Mouse (Mus musculus) cerebellum, postnatal 4 days (tissue): ENCODE results near the gene Ing3.

ENCODE experiments used
- DNase-seq, 2 experiments: peaks; one replicate each; pipeline ENCODE4 v3.0.0; 2022; ENCODE audit warnings: low spot score in 2 of 2, mixed read lengths in 1 of 2

Gene Ing3

DNA sequence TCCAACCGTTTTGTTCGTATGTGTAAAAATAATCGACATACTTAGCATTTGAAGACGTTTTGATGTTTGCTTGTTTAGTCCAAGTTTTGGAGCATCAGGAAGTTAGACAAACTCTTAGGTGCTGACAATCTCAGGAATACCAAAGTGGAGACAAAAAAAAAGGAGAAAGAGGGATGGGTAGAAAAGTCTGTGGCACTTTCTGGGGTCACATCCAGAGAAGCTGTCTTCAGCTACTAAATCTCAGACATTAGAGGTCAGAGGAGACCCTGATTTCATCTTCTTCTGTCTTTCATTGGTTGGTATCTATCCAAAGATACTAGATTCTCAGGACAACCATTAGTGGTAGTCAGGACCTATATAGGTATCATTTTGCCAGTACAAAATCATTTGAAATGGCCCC, 41.8 kb downstream of the Ing3 start:
- no peak for DNase-seq

DNA sequence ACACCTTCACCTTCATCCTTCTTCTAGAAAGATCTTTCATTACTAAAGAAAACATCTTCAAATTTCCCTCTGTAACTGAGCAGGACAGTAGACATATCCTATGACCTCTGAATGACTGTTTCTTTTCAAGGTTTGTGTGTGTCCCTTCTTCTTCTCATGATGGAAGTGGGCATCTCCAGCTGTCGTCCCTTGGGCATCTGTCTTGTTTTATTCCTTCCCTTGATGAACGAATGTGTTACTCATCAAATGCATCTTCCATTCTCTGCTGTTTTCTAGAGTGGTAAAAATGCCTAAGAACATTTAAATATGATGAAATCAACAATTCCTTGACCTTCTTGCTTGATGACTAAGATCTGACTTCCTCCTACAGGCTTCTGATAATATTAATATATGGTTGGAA, 43.7 kb downstream of the Ing3 start:
- DNase-seq = no peak

DNA sequence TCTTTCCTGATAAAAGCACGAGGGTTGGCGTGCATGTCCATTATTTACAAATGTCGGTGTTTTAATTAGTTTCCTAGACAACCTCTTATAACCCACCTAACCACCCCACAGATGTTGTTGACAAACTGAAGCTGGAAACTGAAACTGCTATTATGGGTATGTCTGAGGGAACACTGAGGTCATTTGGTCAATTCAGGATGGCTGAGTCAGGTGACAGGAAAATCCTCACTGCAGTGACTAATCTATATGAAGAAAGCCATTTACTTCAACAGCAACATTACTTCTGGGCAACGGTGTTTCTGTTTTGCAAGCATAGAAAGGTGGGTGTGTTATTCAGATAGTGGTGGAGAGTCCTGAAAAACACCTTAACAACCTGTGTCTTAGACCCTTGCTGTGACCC, 48.8 kb downstream of the Ing3 start:
- no peak for DNase-seq

DNA sequence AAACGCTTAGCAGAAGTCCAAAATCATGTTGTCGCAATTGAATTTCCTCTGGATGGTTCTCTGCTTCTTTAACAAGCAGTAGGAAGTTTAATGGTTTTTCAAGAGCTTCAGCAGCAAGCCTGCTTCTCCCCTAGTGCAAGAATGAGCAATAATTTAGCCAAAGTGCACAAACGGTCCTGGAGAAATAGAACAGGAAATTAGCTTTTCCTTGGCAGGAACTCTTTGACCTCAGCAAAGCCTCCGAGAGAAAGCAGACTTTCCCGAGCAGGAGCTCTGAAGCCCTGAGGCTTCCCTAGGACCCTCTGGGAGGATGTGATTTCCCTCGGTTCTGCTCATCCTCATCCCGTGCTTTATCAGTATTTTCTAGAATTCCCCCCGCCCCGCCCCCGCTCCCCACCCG, 49.7 kb downstream of the Ing3 start:
- DNase-seq = no peak

DNA sequence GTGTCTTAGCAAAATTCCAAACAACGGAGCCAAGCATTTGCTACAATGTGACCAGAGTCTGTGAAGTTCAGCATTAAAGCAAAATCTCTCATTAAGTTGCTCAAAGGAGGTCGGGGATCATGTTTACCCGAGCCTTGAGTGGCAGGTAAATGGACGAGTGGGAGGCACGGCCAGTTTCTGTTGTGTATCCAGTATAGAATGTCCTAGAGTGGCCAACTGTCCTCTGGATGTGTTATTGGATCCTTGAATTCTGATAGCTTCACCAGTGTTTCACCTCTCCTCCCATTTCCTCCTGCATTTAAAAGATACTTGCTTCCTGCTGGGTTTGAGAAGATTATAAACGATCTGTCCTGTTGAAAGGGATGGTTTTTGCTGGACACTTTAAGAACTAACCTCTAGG, 50.7 kb downstream of the Ing3 start:
- DNase-seq = no peak

DNA sequence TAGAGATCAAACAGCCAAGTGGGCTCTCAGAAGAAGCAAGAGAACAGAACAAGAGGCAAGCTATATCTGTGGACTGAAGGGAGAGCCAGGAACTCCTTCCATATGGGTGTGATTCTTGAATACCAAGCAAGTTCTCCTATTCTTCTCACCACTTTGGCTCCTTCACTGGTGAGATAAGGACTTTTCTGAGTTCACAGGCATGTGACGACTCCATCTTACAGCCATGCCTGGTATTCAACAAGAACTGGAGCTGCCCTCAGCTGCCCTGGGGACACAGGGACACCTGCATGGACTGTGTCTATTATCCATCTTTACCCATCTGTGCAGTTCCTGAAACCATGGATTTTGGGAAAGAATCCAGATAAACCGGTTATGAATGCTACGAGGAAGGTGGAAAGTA, 51.5 kb downstream of the Ing3 start:
- DNase-seq = no peak

DNA sequence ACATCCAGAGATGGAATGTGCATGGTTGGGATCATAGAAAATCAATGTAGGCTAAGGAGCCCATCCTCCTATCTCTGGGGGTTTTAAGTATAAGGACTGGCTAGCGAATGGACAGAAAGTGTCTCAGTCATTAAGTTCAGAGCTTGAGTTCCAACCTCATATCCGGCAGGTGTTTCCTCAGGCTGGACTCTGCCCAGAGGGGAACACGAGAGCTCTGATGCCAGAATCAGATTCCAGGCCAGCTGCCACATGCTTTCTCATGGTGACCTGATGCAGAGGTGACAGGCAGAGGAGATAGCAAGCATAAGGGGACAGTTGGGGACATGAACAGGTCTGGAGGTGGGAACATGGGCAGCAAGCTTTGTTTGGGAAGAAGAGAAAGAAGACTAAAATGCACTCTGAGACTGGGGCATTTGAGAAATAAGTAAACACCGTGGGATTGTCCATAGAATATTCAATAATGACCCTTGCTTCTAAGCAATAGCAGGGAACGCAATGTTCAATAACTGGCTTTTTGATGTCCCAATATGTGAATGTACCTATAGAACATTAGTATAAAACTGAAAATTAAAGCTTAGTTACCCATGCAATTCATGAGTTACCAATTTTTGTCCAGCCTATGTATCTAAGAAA, 52.0 kb downstream of the Ing3 start:
- no peak for DNase-seq

DNA sequence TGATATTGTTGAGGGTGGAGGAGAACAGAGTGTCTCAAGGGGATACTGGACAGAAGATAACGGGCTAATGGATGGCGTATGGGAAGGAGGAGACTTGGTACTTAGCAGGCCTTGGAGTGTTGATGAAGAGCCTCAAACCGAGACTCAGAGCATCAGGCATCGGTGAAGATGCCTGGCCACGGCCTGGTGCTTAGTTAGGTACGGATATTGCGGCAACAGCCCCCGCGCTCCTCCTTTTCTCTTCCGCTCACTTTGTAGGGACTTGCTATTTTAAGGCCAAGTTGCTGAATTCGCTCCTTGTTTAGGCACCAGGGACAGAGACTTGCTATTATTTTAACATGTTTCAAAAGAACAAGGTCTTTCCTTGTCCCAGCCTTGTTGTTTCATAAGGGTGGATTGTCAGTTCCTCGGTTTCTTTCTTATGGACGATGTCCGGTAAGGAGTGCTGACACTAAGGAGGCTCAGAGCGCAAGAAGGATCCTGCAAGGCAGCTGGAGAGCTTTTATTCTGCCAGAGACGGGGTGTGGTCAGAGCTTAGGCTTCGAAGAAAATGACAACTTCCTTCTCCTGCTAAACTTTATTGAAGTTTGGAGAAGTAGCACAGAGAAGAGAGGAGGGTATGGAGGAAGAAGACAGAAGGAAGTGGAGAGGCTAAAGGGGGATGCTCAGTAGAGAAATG, 53.3 kb downstream of the Ing3 start:
- DNase-seq = no peak

DNA sequence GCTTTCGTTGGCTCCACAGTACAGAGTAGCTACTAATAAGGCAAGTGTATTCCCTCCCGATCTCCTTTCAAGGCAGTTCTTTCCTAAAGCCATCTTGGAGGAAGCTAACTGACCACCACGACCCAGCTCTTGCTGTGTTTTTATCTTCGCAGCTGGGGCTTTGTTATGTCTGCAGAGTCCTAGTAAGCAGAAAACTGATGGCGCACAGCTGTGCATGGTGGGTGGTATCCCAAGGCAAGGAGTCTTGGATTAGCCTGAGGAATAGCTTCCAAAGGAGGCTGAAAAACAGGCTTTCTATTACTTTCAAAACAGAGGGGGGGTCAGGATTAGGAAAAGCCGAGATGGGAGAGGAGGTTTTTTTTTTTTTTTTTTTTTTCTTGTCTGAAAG, 53.8 kb downstream of the Ing3 start:
- no peak for DNase-seq

DNA sequence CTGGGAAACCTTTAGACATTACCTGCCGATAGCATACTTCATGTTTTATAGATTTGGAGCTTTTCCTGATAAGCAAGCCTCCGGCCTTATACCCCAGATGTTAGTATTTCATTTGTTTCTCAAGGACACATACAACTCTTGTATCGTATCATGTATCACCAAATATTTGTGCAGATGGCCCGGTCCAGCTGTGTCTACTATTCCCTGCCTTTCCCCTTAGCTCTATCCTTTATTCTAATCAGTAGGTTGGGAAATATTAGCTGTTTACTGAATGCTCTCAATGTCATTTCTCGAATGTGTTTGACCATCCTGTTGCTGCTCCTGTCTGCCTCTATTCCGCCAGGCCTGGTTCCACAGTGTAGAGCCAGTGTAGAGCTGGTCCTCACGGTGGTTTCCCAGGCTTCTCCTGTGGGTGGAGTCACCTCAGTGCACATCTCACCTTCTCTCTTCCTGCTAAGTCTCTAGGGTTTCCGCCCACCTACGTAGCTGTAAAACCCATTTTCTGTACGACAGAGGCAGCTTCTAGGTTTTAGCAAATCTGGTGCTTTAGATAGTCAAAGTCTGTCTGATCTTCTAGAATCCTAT, 54.7 kb downstream of the Ing3 start:
- no peak for DNase-seq

DNA sequence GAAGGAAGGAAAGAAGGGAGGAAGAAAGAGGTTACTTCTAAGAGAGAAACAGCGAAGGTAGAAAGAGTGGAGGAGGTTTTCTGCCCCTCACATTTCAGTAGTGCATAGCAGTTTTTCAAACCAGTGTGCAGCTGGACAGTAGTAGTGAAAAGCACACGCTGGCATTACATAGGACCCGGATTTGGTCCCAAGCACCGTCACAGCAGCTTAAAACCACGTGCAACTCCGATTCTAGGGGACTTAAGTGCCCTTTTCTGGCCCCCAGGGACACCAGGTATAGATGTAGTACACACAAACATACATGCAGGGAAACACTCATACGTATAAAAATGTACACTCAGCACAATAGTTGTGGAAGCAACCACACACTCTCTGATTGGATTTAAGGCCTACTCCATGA, 59.0 kb downstream of the Ing3 start:
- DNase-seq = no peak

DNA sequence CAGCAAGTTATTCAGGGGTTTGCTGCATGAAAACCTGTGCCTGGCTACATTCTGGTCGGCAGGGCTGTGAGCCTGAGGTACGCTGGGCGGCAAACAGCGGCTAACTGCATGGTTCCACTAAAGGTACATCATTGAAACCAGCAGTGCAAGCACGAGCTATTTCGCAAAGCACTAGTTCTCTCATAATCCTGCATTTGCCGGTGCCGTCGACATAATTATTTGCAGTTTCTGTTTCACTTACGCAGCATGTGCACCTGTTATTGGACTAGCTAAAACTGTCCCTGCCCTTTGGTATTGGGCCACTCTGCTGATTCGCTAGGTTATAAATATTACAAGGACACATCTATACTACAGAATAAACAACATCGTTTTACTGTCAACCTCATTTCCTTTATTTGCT, 60.9 kb downstream of the Ing3 start:
- DNase-seq = no peak

DNA sequence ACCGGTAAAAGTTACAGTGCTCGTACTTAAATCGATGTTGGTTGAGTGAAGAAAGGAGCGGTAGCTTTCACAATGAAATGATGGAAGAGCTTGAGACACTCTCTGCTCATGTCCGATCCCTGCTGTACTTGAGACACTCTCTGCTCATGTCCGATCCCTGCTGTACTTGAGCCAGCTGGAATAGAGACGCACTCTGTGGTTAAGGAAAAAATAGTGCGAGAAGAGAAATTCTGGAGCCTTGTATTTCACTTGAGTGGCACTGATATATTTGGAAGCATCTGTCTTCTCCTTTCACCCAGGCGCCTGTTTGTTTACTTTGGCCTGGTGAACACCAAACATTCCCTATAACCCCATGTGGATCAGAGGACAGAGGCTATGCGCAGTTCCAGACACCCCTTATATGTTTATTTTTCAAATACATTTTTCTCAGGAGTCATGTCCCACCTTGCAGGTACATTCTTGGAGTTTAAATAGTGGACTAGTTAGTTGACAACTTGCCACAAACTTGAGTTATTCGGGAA, 61.5 kb downstream of the Ing3 start:
- no peak for DNase-seq

DNA sequence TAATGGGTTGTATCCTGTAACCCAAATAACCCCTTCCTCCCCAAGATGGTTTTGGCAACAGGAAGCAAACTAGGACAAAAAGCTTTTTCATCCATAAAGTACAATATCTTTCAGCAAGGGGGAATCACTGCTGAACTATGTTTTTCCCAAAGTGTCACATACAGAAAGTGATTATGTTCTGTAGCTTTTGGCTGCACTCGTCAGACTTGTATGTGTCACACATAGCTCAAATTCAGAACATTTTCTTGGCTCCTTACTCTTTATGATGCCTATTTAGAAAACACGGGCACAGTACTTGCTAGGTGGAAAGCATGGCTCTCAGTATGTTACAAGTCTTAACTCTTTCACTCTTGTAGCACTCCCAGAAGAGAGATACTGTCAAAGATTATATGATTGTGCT, 62.2 kb downstream of the Ing3 start:
- no peak for DNase-seq

DNA sequence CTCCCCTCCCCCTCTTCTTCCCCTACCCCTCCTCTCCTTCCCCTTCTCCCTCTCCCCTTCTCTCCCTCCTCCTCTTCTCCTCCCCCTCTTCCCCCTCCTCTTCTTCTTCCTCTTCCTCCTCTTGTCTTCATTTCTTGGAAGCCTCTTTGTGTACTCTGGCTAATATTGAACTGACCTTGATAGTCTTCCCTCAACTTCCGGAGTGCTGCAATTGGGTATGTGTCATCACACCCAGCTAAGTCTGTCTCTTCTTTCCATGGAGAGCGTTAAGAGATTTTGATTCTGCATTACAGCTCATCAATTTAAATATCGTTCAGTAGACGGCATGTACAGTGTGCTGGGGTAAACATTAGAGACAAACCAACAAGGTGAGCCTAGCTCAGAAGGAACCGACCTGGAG, 62.7 kb downstream of the Ing3 start:
- no peak for DNase-seq

DNA sequence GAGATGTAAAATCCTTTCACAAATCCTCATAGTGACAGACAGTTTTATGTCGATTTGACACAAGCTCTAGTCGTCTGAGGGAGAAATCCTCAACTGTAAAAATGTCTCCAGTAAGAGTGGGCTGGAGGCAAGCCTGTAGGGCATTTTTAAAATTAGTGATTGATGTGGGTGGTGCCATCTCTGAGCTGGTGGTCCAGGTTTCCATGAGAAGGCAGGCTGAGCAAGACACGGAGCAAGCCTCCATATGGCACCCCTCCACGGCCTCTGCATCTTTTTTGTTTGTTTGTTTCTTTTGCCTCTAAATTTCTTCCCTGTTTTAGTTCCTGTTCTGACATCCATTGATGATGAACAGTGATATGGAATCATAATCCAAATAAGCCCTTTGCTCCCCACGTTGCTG, 63.1 kb downstream of the Ing3 start:
- DNase-seq = no peak

DNA sequence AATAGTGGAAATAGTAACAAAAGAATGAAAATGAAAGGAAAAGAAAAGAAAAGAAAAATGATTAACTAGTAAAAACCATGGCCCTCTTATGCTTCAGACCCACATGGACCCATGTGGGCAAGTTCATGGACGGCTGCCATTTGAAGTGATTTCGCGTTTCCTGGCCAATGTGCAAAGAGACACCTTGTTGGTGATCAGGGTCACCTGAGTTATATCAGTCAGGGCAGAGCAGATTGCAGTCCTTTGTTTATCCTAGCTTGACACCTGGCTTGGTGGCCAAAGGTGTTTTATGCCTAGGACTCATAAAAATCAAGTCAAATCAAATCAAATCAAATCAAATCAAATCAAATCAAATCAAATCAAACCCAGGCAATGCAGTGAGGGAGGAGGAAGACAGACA, 64.0 kb downstream of the Ing3 start:
- DNase-seq = no peak

DNA sequence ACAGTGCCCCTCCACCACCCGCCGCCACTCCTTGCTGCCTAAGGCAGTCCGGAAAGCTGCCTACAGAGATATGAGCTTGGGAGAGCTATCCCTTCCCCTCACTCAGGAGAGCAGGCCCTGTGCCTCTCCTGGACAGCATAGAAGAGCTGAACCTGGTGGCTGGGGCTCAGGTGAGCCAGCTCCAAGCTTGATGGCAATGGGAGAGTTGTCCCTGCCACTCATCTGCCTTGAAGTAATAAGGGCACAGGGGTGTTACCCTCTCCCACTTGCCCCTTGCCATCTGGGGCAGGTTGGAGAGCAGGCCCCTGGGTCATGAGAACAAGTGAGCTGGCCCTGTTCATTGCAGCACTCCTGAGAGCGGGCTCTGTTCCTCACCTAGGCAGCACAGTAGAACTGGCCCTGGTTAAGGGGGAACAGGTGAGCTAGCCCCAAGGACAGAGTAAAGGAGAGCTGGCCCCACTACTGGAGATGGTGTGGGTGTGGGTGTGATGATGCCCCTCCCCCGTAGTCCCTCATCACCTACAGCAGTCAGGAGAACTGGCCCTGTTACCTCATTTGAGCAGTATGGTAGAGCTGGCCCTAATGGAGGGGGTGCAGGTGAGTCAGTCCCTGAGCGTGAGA, 65.0 kb downstream of the Ing3 start:
- DNase-seq = no peak

DNA sequence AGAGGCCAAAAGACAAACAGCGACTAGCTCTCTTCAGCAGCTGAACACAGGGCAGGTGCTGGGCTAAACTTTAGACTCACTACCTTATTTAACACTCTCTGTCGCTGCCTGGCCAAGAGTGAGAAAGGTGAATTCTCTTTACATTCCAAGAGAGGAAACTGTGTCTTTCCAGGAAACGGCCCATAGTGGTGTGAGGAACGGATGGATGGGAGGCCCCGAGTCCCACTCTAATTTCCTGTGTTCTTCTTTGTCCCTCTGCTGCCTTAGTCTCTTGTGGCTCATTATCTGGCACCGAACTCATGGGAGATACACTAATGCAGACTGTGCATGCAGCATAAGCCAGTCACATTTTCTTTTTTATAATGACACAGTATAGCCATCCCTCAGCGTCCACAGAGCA, 68.3 kb downstream of the Ing3 start:
- no peak for DNase-seq

DNA sequence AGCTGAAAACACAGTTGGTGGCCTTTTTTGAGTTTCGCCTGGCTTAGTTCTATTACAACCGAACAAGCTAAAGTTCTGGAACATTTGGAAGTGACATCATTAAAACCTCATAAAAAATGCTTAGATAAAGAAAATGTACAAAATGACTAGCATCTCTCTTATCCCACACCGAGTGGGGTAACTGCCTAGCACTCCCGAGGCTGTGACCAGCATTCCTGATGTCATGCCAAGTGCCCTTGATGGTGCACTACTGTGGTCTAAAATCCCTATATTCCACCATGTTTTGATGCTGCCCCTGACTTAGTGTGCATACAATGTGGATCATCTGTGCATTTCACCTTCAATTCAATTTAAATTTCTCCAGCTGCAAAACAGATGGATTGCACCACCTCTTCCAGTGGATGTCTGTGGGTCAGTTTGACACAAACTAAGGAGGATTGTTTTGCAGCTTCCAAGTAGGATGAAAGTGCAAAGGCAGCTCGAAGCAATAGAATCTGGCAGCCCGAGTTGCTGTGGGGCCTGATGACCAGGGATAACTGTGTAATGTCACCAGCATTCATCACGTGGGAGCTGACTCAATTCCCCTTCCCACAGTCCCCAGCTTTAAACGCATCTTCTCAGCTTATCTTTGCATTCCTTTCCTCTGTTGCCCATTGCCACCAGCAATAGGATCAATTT, 69.5 kb downstream of the Ing3 start:
- DNase-seq = no peak

DNA sequence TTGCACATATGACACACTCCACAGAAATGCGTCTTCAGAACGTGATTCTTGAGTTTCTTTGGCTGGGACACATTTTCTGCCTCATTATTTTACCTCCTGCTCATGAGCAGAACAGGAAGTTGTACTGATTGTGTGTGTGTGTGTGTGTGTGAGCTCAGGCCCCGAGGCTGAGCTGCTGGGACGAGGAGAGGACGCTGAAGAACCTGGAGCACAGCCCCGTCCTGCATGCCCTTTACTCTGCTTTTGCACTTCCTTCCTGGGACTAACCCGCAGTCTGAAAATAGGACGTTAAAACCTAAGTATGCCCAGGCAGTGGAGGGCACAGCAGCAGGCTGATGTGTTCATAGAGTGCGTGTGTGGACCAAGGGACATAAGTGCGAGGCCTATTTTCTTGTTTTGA, 70.3 kb downstream of the Ing3 start:
- DNase-seq = no peak

DNA sequence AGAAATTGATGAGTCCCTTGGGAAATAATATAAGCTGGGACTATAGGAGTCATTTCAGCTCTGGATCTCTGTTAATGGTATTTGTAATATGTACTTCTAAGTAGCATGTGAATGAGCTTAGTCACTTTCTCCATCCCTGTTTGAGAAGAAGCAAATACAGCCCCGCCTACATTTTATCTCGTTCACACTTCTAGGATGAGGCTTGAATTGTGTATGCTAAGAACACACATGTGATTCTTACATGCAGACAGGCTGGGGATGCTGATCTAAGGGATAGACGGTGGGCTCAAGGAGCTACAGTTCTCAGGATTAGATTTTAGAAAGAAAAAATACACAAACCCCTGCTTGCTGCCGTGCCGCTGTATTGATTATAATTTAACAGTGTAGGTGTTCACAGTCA, 71.3 kb downstream of the Ing3 start:
- no peak for DNase-seq
